Mouse (Mus musculus) 3T3-L1 (cell line): ENCODE results near the gene Lgmn.

Experiments
- DNase-seq: peaks from one replicate; pipeline ENCODE4 v3.0.0-alpha.2; 2015; ENCODE audit warnings: low read depth, low spot score

The Lgmn gene

DNA sequence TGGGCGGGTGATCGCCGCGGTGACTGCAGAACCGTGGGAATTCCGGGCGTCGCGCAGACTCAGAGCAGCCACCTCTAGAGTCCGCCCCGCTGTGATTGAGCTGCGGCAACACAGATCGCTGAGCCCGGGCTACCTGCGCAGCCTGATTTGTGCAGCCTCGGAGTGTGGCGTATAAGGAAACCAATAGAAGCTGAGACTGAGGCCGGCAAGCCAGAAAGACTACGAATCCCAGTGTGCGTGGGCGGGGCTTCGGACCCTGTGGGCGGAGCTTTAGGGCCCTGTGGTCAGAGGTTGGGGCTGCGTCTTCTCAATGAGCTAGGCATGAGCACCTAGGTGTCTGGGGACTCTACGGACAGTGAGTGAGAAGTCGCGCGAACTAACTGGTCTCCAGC is at the start of gene Lgmn:
Gene Lgmn (minus strand): TSS at position 182 of the 392 bp plus-strand sequence.
- DNase-seq: peak; percentile 98

GRCm38 (mm10) chr12:102484946-102485345 is 45.3 kb upstream of the Lgmn start:
- DNase-seq: peak; percentile 10

GRCm38 (mm10) chr12:102480481-102480880 is 40.9 kb upstream of the Lgmn start:
- DNase-seq: no peak

DNA sequence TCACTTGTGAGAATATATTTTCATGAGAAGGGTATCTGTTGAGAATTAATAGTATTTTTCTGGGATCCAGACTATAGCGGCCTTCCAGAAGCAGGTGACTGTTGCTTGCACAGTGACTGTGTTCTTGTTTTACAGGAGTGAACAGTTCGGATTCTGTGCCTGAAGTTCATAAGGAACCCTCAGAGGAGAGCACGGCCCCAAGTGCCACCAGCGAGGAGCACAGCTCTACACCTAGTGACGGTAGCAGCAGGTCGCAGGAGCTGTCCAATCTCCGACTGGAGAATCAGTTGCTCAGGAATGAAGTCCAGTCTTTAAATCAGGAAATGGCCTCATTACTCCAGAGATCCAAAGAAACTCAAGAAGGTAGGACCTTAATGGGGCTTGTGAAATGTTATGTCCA is 34.8 kb upstream of the Lgmn start:
- DNase-seq: no peak

- DNase-seq: peak; percentile 91
Observed at GRCm38 (mm10) chr12:102468894-102469764, 29.5 kb upstream of the Lgmn start, which contains the start of gene Golga5. TSS of gene Golga5 (plus strand) at chr12:102469135.

- DNase-seq: peak; percentile 45
Observed at GRCm38 (mm10) chr12:102468136-102468535, 28.5 kb upstream of the Lgmn start.

GRCm38 (mm10) chr12:102464650-102465049 is 25.0 kb upstream of the Lgmn start:
- no peak for DNase-seq

GRCm38 (mm10) chr12:102461177-102461576 is 21.6 kb upstream of the Lgmn start:
- DNase-seq: peak; percentile 69

GRCm38 (mm10) chr12:102460014-102460413 is 20.4 kb upstream of the Lgmn start:
- no peak for DNase-seq

GRCm38 (mm10) chr12:102456467-102457193 is 17.0 kb upstream of the Lgmn start:
- no peak for DNase-seq

DNA sequence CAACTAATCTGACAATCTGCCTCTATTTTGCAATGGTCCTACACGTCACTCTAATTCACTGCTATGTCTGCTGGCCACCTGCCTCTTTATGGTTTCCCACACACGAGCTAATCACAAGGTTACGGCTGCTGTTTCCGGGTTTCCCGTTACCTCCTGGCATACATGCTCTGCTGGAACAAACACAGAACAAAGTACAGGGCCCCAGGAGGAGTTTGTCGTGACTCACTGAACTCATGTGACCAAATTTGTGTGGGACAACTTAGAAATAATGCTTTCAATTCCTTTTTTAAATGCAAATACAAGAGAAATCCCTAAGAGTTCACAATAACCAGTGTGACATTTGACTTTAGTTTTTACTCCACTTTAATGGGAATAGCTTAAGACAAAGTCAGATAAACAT is 14.0 kb upstream of the Lgmn start:
- DNase-seq: peak; percentile 51

GRCm38 (mm10) chr12:102451126-102451851 is 11.7 kb upstream of the Lgmn start:
- no peak for DNase-seq

- DNase-seq: no peak
Observed at GRCm38 (mm10) chr12:102450437-102450836, 10.8 kb upstream of the Lgmn start.

DNA sequence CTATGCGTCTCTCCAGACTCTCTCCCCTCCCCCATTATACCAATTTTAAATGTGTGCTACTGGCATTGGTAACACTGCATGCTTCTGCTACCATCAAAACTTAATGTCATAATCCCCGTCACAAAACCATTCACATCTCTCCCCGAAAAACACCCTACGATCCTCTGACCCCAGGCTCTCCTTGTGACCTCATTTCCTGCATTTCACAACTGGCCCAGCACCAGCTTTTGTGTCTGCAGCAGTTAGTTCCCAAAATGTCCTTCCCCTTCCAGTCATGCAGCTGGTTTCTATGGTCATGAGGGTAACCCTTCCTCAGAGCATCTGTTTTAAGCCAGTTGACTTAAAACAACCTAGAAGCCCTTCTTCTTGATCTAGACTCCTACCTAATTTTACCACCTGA is 5.8 kb upstream of the Lgmn start:
- DNase-seq: no peak

DNA sequence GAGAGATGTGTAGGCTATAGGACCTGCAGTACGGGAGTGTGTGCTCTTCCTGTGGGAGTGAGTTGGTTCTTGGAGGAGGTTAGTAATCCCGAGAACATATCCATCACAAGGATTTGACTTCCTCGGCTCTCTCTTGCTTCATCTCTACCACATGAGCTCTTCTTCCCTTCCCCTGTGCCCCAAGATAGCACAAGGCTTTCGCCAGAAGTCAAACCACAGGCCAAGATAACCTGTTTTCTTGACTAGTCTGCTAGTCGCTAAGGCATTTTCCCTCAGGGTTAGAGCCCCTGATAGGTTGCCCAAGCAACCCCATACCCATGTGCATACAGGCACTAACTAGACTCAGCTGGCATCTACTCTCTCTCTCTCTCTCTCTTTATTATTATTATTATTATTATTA is 4.1 kb upstream of the Lgmn start:
- DNase-seq: no peak

- DNase-seq: no peak
Observed at GRCm38 (mm10) chr12:102442639-102443038, 3.0 kb upstream of the Lgmn start.

- no peak for DNase-seq
Observed at GRCm38 (mm10) chr12:102441141-102441540, 1.5 kb upstream of the Lgmn start.

DNA sequence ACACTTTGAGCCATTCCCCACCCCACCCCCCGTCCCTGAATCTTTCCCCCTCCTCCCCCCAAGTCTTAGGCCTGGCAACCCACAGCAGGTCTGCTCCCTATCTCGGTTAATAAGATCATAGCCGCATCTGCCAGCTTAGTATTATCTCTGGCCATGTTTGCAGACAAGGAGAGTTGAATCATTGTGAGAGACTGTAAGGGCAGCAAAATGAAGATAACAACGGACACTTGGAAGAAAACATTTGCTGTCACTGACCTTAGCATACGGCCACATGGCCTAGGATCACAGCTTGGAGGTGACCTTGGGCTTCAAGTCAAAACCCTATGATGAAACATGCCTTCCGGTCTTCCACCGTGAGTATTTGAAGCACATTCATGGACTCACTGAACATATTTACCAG is 938 bp upstream of the Lgmn start:
- DNase-seq: no peak

DNA sequence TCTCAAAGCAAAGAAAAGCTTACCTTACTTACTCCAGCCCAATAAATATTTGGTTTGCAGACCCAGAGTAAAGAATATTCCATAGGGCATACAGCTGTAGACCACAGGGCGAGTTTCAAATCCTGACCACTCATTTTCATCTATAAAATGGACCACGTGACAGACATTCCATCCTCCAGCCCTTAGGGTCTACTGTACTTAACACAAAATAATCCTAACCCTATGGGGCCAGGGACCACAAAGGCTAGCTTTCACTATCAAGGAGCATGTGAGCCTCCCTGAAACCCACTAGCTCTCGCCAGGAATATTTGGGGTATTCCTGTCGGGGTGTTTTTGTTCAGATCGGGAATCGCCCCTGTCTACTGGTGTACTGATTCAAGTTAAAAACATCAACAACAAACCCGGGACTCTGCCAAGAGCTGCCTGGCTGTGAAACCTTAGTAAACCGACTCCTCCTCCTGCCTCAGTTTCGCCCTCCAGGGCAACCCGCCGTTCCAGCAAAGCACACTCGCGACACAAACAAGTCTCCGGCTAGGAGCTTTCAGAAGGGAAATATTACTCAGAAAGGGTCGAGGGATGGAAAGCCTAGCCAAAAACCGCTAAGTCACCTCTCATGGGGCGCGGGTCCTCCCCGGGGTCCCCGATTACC is 506 bp downstream of the Lgmn start:
- DNase-seq: peak; percentile 53

GRCm38 (mm10) chr12:102437952-102438351 is 1.7 kb downstream of the Lgmn start:
- DNase-seq: no peak

DNA sequence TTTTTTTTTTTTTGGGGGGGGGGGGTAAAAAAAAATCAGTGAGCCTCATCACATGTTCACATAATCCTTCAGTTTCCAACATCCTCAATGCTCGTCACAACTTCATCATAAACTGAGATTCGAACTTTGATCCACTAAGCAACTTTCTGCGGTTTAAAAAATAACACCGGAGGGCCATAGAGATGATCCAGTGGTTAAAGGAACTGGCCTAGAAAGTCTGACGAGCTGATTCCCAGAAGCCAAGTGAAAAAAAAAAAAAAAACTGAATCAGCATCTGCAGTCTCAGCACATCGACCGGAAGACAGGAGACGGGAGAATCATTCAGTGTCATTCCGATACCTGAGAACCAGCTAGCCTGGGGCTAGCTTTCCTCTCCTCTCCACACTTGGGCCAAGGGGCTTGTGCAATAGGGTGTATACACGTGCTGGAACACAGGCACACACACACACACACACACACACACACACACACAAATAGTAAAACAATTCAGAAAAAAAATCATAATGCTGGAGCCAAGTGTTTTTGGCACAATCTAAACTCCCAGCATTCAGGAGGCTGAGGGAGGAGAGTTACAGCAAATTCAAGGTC is 2.6 kb downstream of the Lgmn start:
- DNase-seq: no peak
